Mouse (Mus musculus) cerebellum, postnatal 25 days (tissue): ENCODE data around the gene Kctd10.
A peak's percentile ranks its signal among the peaks of the same experiment; 100 is the strongest.

ENCODE experiments used
- DNase-seq, 2 experiments: peaks; one replicate each; pipeline ENCODE4 v3.0.0; 2021; ENCODE audit warnings: mixed read lengths in 2 of 2

The Kctd10 gene

DNA sequence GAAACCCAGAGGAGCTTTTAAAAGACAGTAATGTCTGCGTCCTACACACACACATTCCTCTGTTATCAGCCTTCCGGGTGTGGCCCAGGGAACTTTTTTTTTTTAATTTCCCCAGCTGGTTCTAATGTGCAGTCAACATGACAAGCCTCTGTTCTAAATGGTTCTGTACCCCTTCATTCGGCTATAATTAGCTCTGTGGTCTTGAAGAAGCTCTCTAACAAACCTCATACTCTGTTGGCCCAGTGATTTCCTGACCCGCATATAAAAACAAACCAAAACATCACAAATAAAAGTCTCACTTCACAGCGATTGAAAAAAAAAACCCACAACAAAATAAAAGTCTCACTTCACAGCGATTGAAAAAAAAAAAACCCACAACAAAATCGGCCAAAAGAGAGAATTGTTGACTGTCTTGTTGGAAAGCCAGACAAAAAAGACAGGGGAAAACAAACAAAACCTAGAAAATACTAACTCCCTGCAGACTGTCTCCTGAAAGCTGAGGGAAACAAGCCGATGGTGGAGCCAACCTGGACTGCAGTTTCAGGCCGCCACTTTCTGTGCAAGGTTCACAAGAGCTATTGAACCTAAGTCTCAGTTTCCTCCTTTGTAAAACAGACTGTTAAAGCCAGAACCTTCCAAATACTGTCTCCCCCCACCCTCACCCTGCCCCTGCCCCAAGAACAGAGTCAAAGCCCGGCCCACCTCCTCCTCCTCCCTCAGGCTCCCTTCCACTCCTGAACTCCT is 2.0 kb downstream of the Kctd10 start:
- no peak for DNase-seq

DNA sequence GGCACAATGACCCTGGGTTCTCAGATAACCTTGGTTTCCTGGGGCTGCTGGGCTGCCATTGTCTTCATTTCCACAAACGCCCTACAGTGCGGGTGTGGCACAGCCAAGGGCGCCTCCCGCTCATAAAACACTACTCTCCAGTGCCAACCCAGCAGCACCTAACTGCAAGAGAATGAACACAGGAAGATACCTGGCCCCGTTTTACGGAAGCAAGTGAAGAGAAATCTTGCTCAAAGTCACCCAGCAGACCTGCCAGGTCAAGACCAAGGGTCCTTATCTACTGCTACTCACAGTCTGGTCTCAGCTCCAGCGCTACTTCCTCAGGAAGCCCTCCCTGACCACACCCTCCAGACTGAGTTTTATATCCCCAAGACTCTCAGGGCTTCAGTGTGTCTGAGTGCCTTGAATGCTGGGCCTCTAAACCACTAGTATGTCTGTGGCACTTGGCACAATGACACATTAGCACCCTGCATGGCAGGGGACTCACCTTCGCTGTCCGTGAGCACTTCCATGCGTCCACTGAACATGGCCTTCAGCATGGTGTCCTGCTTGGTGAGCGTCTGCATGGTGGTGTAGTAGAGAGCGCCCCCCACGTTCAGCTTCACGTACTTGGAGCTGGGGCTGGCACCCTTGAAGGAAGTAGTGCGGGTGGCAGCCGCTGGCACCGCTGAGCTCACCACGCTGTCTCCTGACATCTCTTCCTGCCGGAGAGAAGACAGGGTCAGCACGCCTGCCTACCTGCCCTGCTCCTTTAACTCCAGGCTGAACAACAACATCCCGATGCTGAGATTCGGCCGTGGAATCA is 5.7 kb downstream of the Kctd10 start:
- no peak for DNase-seq

DNA sequence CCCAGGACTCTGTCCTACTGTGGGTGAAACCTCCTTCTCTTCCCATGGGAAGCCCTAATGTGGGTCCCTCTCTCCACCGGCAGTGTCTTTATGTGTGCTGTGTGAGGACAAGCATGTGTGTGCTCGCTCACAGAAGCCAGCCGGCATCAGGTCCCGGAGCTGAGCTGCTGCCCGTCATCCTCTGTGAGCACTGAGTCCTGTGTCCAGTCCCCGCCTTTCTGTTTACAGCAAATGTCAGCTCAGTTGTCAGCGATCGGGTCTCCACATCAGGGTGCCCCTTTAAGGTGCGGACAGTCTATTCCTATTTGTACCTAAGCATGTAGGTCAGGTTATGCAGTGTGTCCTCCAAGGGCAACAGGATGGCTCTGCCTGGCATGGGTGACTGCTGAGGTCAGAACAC is 6.7 kb downstream of the Kctd10 start:
- no peak for DNase-seq

DNA sequence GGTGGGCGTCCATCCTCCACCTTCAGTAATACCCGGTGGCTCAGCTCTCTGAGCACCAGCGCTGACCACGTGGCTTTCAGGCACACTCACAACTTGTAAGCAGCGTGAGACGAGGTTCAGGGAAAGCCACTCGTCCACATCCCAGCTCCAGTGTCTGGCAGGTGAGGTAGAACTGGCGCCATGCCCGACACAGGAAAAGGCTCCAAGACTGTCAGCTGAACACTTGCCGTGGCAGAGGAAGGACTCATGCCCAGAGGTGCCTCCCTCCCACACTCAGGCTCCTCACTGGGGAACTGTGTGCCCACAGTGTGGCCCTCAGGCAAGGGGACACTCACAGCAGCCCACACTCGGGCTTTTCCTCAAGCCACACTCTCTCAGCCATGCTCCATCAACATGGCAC is 7.1 kb downstream of the Kctd10 start:
- DNase-seq = peak; percentile 56 to 70

DNA sequence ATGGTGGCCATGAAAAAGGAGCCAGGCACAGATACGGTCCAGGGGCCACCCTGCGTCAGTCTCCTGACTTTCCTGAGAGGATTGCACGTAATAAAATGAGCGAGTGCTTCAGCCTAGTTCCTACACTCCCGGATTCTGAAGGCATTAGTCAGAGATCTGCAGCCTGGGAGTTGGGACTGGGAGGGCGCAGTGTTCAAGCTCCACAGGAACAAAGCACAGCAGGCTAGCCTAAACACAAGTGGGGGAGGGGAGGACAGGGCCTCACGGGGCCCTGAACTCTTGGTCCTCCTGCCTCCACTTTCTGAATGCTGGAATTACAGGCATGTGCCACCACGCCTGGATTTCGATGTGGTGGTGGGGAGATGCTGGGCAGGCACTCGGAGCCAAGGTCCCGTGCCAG is 7.7 kb downstream of the Kctd10 start:
- no peak for DNase-seq

DNA sequence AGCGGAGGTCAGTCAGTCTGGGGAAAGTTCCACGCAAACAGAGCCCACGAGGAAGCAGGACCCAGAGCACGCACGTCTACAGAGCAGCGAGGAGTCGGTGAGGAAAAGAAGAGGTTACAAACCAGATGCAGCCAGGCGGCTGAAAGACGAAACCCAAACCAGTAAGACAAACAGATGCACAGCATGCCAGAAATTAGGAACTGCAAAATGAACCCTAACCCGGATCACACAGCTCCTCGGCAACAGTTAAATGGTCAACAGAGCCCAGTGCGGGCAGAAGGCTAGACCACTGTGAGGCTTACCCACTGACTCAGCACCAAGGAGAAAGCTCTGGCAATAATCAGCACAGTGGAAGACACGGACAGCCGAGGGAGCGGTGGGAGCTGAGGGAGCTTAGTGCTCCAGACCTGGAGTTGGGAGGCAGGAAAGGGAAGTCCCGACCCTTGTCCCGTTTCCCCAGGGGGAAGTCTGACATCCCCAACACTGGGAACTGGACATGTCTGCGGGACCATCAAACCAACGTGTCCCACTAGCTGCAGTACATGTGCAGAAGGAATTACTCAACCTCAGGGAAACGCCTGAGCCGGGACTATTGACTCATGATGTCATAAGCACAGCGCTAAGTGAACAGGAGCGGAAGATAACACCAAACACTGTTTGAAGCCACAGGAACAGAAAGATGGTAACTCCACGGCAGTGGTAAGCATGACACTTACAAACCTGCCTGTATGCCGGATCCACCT is 8.4 kb downstream of the Kctd10 start:
- no peak for DNase-seq

DNA sequence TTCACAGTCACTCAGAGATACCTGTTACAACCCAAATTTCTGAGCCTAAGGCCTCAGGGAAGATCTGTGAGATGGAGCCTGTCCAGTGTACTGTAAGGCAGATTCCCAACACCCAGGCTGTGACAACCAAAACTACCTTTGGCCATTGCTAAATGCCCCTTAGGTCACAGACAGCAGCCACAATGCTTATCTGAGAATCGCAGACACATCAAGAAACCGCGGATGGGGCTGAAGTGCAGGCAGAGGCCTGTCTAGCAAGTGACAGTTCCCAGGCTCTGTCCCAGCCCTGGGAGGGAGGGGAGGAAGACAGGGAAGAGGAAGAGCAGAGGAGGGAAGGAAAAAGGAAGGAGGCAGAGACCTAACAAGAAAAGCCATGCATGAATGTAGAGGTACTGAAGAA is 9.0 kb downstream of the Kctd10 start:
- no peak for DNase-seq

DNA sequence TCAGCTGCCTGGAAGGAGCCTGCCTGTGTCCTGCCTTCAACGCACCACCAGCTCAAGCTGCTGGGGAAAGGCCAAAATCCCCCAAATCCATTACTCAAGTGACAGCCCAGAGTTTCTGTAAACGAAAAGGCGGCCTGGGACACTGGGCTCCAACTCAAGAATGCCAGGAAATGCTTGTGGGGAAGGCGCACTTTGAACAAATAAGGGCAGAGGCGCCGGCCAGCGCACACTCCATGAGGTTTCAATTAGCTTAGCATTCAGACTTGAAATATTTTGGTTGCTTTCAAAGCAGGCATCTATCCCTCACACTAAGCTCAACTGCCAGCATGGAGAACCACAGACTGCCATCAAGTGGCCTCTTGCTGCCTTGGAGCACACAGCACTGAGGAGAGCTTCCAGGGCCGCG is 9.9 kb downstream of the Kctd10 start:
- DNase-seq = no peak

DNA sequence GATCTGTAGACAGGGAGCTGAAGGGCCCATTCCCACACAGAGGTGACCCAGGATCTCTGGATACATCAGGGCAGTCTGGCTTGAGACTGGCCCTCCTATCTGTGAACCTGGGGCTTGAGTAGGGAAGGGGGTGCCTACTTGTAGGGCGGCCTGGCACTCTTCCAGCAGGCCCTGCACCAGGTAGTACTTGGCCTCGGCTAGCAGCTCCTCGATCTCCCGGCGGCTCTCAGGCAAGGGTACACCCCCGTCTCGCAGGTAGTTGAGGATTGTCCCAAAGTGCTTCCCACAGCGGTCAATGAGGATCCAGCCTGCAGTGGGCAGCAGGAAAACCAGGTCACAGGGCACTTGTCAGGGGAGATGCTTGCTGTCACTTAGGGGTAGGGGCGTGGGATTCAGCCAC is 10.4 kb downstream of the Kctd10 start:
- no peak for DNase-seq

DNA sequence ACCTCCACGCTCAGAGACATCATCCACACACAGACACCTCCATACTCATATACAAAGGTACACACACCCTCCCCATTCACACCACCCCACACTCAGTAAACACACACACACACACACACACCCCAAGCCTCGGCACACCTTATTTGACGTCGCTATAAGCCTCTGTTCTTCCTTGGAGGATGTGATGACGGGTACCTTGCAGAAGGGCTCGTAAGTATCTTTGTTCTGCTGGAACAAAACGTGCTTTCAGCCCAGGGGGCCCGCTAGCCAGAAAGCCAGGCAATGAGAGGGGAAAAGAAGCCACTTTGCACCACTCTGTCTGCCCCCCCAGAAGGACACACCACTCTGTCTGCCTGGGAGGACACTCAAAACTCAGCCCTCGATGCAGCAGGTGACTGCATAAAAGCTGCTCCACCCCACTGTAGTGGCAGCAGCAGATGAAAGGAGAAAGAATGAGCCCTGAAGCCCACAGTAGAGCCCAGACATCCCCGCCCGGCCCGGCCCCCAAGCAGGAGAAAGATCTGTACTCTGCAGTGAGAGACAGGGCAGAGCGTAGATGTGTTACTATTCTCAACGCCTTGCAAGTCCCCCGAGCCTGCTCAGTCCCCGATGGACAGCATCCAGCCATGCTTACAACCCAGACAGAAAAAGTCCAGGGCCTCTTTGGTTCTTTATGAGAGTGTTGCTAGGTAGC is 11.4 kb downstream of the Kctd10 start:
- no peak for DNase-seq

DNA sequence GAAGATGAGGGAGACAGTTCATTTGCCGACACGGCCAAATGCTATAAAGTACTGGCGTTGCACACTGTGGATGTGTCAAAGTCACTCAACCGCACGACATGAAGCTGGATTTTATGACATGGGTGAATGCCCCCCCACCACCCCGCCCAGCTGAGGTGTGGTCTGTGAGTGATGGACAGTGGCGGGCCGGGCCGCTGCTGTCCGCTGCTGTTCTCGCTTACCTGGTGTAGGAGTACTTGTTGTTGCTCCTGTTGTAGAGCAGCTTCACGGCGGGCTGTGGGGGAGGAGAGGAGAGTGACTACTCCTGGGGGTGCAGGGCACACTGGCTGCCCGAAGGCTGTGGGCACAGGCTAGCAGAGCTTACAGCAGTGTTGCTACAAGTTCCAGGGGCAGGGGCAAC is 12.2 kb downstream of the Kctd10 start:
- DNase-seq = no peak

DNA sequence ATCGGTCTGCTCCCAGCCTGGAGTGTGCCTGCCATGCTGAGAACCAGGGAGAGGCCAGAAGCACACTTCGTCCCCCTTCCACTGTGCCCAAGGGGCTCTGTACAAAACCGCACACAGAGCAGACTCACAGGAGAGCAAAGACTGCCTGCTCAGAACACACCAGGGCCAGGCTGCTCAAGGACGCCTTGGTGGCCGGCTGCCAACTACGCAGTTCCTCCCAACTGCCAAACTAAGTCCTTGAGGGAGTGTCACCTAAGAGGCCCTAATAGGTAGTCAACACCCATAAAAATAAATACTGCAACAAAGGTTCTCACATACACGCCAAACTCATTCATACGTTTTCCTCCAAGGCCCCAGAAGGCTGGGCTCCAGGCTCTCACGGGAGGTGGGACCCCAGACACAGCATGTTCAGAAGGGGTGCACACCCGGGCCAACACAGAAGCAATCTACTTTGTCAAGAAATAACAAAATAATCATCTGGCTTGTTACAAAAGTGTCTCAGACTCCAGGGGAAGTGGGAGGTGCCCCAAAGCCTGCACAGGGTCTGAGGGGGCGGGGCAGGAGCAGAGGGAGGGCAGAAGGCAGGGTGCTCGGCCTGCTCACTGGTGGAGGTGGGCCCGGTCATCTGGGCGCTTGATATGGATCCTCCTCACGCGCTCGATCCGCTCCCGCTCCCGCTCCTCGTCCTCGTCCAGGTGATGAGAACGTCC is 15.1 kb downstream of the Kctd10 start:
- peak in 1 of 2 experiments; percentile 37 for DNase-seq

DNA sequence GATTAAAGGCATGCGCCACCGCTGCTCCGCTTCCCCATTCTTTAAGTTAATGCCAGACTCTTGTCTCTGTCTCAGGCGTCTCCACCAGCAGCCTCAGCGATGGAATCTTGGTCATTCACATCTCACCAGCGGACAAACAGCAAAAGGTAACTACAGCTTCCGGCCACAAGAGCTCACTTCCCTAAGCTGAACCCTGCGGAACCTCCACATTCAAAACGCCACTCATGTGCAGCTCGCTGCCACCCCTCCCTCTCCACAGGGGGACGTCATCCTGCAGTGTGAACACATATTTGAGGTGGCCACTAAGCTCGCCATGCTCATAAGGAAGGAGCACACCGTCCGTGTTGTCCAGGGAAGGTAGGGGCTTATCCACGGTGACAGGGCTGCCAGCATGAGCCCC is 19.3 kb downstream of the Kctd10 start:
- DNase-seq = no peak

DNA sequence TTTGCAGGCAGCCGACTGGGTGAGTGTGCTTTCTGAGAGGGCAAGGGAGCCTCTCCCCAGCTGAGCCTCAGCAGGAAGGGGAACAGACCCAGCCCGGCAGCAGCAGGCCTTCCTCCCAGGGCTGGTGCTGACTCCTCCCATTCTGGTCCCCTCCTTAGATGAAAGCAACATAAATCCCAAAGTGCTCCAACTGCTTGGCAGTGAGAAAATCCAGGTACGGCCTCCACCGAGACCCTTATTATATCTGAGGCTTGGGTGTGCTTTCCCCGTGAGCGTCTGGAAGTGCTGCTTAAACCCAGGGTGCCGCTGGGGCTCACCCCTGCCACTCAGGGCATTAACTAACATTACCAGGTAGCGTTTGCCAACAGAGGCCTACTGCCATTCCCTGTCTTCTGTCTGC is 20.7 kb downstream of the Kctd10 start:
- DNase-seq = no peak

DNA sequence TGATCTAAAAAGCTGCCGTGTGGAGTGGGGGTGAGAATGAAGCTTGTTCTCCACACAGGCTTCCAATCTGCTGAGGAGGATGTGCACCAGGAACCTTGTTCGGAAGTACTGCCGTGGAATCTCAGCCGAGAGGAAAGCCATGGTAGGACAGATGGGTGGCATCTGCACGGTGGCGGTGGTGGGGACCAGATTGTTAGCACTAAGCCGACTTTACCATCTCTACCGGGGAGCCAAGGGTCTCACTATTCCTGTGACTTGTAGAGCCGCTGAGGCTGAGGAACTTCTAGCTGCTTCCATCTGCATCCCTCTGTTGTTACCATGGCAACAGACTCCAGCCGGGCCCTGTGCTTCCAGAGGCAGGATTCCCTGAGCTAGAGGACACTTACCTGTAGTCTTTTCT is 21.5 kb downstream of the Kctd10 start:
- DNase-seq = no peak

DNA sequence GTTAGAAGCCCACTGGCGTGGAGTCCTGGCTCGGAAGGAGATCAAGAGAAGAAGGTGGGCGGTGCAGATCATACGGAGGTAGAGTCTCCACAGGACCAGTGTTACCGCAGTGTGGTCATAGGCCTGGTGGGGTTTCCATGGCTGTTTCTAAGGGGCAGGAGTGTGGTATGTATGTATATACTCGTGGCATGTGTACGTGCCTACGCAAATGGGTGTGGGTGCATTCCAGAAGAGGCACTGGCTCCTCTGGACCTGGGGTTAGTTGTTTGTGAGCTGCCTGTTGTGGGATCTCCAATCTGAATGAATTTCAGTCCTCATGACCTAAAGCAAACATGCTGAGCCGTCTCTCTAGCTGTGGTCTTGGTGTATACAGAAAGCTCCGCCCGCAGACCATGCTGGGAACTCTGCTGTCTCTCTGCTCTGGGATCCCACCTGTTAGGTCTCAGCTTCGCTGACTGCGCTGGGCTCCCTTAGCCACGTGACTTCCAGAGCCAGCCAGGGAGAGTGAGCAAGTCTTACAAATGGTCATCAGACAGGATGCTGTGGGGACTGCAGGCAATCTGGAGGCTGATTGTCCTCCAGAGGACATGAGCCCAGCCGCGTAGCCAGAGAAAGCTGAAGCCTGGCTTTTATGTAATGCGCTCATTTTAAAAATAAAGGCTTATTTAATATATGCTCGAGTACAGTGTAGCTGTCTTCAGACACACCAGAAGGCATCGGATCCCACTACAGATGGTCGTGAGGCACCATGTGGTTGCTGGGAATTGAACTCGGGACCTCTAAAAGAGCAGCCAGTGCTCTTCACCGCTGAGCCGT is 23.2 kb downstream of the Kctd10 start:
- no peak for DNase-seq

DNA sequence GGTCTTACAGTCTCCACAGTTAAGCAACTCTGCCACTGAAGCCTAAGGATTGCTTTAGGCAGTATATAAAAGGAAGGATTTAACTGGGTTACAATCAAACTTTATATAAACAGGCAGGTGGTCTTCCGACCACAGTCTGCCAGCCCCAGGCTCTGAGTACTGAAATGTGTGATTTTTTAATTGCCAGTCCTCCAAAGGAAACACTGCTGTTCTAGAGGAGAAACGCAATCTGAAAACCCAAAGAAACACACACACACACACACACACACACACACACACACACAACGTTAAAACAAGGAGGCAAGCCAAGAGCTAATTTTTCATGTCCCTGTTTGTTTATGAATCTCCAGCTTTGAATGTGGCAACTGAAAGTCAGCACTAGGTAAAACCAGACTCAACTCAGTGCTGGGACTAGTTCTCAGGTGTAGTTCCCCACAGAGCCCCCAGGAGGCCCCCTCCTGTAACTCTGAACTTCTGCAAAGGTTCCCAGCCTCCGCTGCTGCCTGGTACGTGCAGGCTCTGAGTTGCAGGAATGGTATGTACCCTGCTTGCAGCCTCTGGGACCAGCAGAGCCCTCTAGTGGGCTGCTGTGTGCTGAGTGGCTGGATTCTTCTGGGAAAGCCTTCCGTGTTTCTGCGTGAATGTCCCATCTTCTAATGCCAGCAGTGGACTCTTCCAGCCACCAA is 23.9 kb downstream of the Kctd10 start:
- DNase-seq = peak in 1 of 2 experiments; percentile 46

DNA sequence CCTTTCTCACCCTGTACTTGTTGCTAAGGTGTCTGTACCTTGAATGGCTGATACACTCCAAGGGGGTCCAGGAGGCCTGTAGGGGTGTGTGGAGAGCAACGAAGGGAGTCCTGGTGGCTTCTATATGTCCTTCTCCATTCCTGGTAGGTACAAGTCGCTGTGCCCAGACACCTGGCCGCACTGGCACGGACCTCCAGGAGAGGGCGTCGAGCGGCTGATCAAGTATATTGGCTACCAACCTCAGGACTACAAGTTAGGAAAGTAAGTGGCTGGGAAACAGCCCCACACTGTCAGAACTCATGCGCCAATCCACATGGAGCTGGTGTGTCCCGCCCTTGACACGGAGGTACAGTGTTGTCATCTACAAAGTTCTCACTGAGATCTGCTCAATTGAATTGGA is 28.8 kb downstream of the Kctd10 start:
- DNase-seq = no peak

DNA sequence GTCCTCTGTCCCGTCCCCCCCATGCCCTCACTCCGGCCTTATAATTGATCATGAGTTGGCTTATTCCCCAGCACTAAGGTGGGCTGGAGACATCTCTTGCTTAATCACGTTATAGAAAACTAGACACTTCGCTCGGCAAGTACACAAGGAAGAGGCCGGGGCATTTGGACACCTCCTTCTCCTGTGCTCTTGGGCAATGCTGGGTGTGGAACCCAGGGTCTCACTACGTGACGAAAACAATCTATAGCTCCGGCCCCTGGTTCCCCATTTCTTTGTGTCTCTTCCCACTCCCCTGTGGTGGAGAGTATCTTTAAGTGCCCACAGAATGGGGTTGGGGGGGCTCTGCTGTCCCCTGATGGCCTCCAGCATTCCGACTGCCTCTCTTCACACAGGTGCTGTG is 33.3 kb downstream of the Kctd10 start:
- no peak for DNase-seq

DNA sequence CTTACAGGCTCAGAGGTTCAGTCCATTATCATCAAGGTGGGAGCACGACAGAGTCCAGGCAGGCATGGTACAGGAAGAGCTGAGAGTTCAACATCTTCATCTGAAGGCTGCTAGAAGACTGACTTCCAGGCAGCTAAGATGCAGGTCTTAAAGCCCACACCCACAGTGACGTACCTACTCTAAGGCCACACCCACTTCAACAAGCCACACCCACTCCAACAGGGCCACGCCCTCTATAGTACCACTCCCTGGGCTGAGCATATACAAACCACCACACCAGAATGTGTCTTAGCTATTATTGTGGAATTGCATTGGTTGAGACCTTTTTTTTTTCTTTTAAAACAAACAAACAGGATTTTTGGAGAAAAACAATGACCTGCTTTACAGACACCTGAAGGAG is 34.8 kb downstream of the Kctd10 start:
- no peak for DNase-seq

DNA sequence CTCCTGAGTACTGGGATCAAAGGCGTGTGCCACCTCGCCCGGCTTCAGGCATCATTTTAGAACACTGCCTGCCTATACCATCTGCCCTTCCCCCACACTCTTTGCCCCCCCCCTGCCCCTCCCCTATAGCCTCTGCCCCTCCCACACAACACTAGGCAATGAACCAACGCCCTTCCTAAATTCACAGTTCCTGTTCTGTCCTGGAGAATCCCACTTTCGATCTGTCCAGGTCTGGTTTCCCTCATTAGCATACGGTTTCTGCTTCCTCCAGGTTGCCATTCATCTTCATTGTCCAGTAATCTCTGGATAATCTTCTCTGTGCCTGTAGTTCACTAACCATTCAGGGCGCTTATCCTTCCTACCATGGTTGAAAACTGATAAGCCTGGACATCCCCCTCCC is 36.7 kb downstream of the Kctd10 start:
- DNase-seq = no peak
